Mouse (Mus musculus) ES-Bruce4 (cell line): Measurements from ENCODE around the gene Ptges2.

Experiments
- CTCF ChIP-seq: IDR thresholded peaks from one replicate; pipeline ENCODE4 v1.8.1; 2011; ENCODE audit warnings: low read depth, low read length
- EP300 ChIP-seq: IDR thresholded peaks from 2 replicates; pipeline ENCODE4 v1.6.1; 2011; ENCODE audit warnings: low read depth, low read length; ENCODE audit not compliant: insufficient read depth
- POLR2A ChIP-seq: IDR thresholded peaks from one replicate; pipeline ENCODE4 v1.8.1; 2011; ENCODE audit warnings: low read length; ENCODE audit not compliant: insufficient read depth

- no peak for TF ChIP-seq CTCF
- no peak for TF ChIP-seq EP300
- no peak for TF ChIP-seq POLR2A
Observed at GRCm38 (mm10) chr2:32411407-32411806, 15.7 kb downstream of the Ptges2 start.
